Mouse (Mus musculus) MEL (cell line): ENCODE data around the gene Galp.

Experiments
- CTCF ChIP-seq, 3 experiments: IDR thresholded peaks in 2 of 3; conservative IDR thresholded peaks in 1 of 3; 2 replicates each; pipeline ENCODE4 v1.5.1; 2011 to 2012; ENCODE audit warnings: low read length in 3 of 3, low read depth in 2 of 3, mild to moderate bottlenecking in 2 of 3, improper control_type of control experiment in 1 of 3, inconsistent platforms in 1 of 3, mixed read lengths in 1 of 3, moderate library complexity in 1 of 3; ENCODE audit not compliant: control insufficient read depth in 1 of 3, insufficient read depth in 1 of 3, poor library complexity in 1 of 3, severe bottlenecking in 1 of 3
- MXI1 ChIP-seq: IDR thresholded peaks from 2 replicates; pipeline ENCODE4 v1.6.1; 2011; ENCODE audit warnings: mild to moderate bottlenecking, low read depth, low read length, improper control_type of control experiment
- MYB ChIP-seq: IDR thresholded peaks from 2 replicates; pipeline ENCODE4 v1.6.1; 2011; ENCODE audit warnings: mild to moderate bottlenecking, low read depth, low read length, improper control_type of control experiment
- POLR2A ChIP-seq, 2 experiments: IDR thresholded peaks; 2 replicates each; pipeline ENCODE4 v1.6.1; 2011 to 2012; ENCODE audit warnings: low read length in 2 of 2, mild to moderate bottlenecking in 2 of 2, control low read depth in 1 of 2, improper control_type of control experiment in 1 of 2, low read depth in 1 of 2, moderate library complexity in 1 of 2; ENCODE audit not compliant: control insufficient read depth in 1 of 2, insufficient read depth in 1 of 2, poor library complexity in 1 of 2
- RAD21 ChIP-seq: IDR thresholded peaks from 2 replicates; pipeline ENCODE4 v1.6.1; 2011; ENCODE audit warnings: mild to moderate bottlenecking, low read depth, low read length, improper control_type of control experiment
- TAL1 ChIP-seq: IDR thresholded peaks from 2 replicates; pipeline ENCODE4 v1.6.1; 2012; ENCODE audit warnings: mild to moderate bottlenecking, inconsistent platforms, low read length, moderate library complexity, mixed read lengths
- UBTF ChIP-seq: IDR thresholded peaks from 2 replicates; pipeline ENCODE4 v1.6.1; 2012; ENCODE audit warnings: low read depth, mild to moderate bottlenecking, inconsistent platforms, low read length, improper control_type of control experiment, moderate library complexity, borderline replicate concordance; ENCODE audit not compliant: insufficient read depth

GRCm38 (mm10) chr7:6152036-6152435, 44.9 kb upstream of the Galp start:
- no peak for TF ChIP-seq CTCF (IDR thresholded peaks at IDR 0.05 in 2 of 3, conservative IDR thresholded peaks at IDR 0.05 in 1 of 3; ENCODE audit: control insufficient read depth in 1 of 3, insufficient read depth in 1 of 3, low read depth in 2 of 3, low read length in 3 of 3, poor library complexity in 1 of 3, severe bottlenecking in 1 of 3)
- TF ChIP-seq RAD21 = no peak
- TF ChIP-seq UBTF = no peak
- TF ChIP-seq TAL1 = no peak
- no peak for TF ChIP-seq MXI1
- TF ChIP-seq POLR2A (IDR thresholded peaks at IDR 0.05; ENCODE audit: control insufficient read depth in 1 of 2, insufficient read depth in 1 of 2, low read depth in 1 of 2, low read length in 2 of 2, poor library complexity in 1 of 2) = no peak
- TF ChIP-seq MYB = no peak
